Mouse (Mus musculus) testis, adult 2 months (tissue): ENCODE measurements around the gene Cryge. TPM values are rescaled to one million over a fixed set of nuclear protein-coding genes. Genes with fewer than 3 reads are reported as not detected.
A peak's percentile ranks its signal among the peaks of the same experiment; 100 is the strongest.

Experiments used
- H3K27ac ChIP-seq: fragments of 200-500 bp; 2 replicates; pipeline ENCODE4 v1.5.1; 2012; ENCODE audit warnings: low read depth, low read length; ENCODE audit not compliant: control insufficient read depth, insufficient read depth
- H3K27me3 ChIP-seq: fragments of 200-500 bp; 2 replicates; pipeline ENCODE4 v1.6.1; 2012; ENCODE audit warnings: mild to moderate bottlenecking, low read length, moderate library complexity; ENCODE audit not compliant: control insufficient read depth, insufficient read depth
- H3K36me3 ChIP-seq: fragments of 200-500 bp; 2 replicates; pipeline ENCODE4 v1.6.1; 2012; ENCODE audit warnings: mild to moderate bottlenecking, low read length; ENCODE audit not compliant: control insufficient read depth, insufficient read depth
- H3K4me1 ChIP-seq: fragments of 200-500 bp; 2 replicates; pipeline ENCODE4 v1.6.1; 2012; ENCODE audit warnings: low read length; ENCODE audit not compliant: control insufficient read depth, insufficient read depth
- H3K4me3 ChIP-seq: fragments of 200-500 bp; 2 replicates; pipeline ENCODE4 v1.5.1; 2012; ENCODE audit warnings: low read depth, mild to moderate bottlenecking, low read length, moderate library complexity, mixed read lengths; ENCODE audit not compliant: control insufficient read depth
- CTCF ChIP-seq: fragments of 200-500 bp; IDR thresholded peaks from 2 replicates; pipeline ENCODE4 v1.5.1; 2012; ENCODE audit warnings: low read depth, mild to moderate bottlenecking, inconsistent platforms, low read length, moderate library complexity; ENCODE audit not compliant: control insufficient read depth, insufficient read depth, insufficient replicate concordance
- POLR2A ChIP-seq: fragments of 200-500 bp; IDR thresholded peaks from 2 replicates; pipeline ENCODE4 v1.6.1; 2012; ENCODE audit warnings: low read depth, mild to moderate bottlenecking, inconsistent platforms, low read length, moderate library complexity; ENCODE audit not compliant: control insufficient read depth
- polyA plus RNA-seq: library from polyadenylated mRNA; depleted of rRNA; stranded (reverse); fragments of >200 nt; gene quantifications from 2 replicates; pipeline ENCODE4 v1.2.3, GENCODE M21; 2012

The Cryge gene
- polyA plus RNA-seq, 1 experiment = 1.4 TPM

DNA sequence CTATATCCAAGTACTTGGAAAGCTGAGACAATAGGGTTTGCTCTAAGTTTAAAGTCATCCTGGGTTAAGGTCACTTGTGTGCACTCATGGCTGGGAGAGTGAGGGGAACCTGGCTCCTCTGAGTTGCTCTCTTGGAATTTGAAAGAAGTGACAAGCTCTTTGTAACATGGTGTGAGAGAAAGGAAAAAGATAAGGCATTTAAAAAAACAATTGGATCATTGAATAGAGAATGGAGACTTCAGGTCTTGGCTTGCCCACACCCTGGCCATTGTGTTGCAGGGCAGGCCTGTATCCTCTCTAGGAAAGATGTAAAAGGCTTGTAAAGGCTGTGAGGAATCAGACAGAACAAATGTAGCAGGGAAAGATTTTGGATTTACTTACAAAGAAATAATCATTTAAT is 16.9 kb upstream of the Cryge start:
- H3K27ac ChIP-seq = no peak overlapping the region
- H3K36me3 ChIP-seq = no peaks in the 10 kb centered on the region
- H3K27me3 ChIP-seq = no peaks in the 10 kb centered on the region
- H3K4me3 ChIP-seq = no peak overlapping the region
- no peak for TF ChIP-seq POLR2A
- no peak for TF ChIP-seq CTCF
- H3K4me1 ChIP-seq = no peaks in the 10 kb centered on the region; the same call in 1 of the 2 replicates

DNA sequence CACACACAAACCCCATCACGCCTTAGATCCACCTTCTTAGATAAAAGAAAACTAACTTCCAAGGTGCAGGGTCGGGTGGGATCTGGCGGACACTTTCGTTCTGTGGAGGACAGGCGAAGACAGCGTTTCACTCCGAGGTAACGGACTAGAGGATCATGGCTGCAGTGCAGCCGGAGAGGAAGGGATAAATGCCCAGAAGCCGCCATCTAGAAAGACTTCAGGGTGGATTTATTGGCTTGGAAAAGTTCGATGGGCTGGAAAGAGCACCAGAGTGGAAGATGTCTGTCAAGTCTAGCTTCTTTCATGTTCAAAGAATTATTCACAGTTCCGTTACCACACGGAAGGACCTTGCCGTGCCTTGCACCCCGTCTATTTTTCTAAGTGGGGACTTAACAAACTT is 13.3 kb upstream of the Cryge start:
- Histone ChIP-seq H3K27me3 (no peaks in the 10 kb centered on the region), H3K27ac (no peak overlapping the region)

DNA sequence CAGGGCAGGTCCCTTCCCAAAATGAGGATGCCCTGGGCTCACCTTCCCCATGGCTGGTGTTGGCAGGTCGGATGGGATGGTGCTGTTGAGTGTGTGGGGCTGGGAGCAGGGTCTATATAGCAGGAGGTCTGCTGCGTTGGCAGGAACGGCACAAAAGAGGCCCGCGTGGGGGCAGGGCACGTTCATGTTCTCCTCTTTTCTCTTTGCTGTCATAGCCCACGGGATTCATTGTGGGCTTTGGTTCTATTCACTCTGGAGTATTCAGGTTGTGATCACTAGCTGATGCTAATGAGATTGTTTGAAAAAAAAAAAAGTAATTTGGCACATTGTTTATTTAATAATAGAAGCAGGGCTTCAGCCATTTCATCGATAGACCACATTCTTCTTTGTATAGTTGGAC is 12.4 kb upstream of the Cryge start, which contains the start of gene Crygd:
Gene Crygd, minus strand, starts transcription at position 101 of the 400 bp plus-strand sequence.
- Histone ChIP-seq H3K4me3 (no peak within 1 kb of the TSS), H3K36me3 (no peaks in the 10 kb centered on the region), H3K4me1 (no peaks in the 10 kb centered on the region; the same call in 1 of the 2 replicates), H3K27ac (no peak within 1 kb of the TSS), H3K27me3 (no peaks in the 10 kb centered on the region)
- TF ChIP-seq CTCF (no peak), POLR2A (no peak)

More for the DNA sequence above, 13.3 kb upstream of the Cryge start:
- TF ChIP-seq CTCF (no peak), POLR2A (no peak)
- Histone ChIP-seq H3K4me1 (no peaks in the 10 kb centered on the region; the same call in 1 of the 2 replicates), H3K4me3 (no peak overlapping the region), H3K36me3 (no peaks in the 10 kb centered on the region)

DNA sequence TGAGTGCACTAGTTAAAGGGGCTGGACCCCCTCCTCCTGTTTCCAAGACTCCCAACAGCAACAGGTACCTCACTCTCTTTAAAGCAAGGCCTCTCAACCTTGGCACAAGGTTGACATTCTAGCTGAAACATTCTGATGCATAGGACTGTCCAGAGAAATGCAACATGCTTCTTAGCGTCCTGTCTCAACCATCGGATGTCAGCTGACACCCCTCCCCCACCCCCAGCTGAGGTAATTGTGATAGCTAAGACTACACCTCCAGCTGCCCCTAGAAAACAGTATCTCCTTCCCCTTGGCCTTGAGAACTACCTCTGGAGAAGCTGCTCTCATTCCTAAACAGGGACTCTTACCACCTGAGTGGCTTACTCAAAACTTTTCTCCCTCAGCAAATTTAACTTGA is 1.2 kb upstream of the Cryge start:
- Histone ChIP-seq H3K27me3 (no peaks in the 10 kb centered on the region), H3K27ac (peak overlapping the region; percentile 64), H3K4me1 (peaks cover 11% of the 10 kb centered on the region), H3K4me3 (no peak overlapping the region), H3K36me3 (no peaks in the 10 kb centered on the region)
- TF ChIP-seq POLR2A (no peak), CTCF (no peak)

DNA sequence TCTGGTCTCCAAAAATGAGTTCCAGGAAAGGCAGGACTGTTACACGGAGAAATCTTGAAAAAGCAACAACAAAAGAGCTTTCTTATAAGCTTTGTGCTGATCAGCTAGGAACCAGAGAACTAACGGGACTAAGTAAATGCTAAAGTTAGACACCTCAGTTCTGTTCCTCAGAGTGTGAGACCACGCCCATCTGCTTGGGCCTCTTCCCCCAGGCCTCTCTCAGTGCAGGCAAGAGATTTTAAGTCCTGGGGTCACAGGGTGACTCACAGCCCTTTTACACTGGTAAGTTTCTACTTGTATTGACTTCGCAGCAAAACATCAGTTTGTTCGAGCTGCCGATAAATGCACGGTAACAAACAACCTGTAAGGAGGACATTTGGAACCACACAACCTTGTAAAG is 747 bp upstream of the Cryge start:
- TF ChIP-seq CTCF = no peak
- no peak for TF ChIP-seq POLR2A
- Histone ChIP-seq H3K36me3 (no peaks in the 10 kb centered on the region), H3K27me3 (no peaks in the 10 kb centered on the region), H3K4me3 (no peak overlapping the region), H3K4me1 (peaks cover 11% of the 10 kb centered on the region), H3K27ac (peak overlapping the region; percentile 64)

DNA sequence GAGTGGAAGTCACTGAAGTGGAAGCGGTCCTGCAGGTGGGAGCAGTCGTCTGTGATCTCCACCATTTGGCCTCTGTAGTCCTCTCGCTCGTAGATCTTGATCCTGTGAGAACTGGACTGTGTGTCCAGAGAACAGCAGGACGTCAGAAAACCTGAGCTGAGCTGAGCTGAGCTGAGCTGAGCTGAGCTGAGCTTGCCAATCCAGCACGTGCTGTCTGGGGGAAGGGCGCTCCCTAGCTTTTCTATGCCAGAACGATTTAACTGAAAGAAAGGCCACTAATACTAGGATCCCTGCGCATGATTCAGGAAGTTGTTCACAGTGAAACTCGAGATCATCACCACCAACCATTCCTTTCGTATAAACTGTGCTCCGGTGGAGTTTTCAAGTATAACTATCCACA is 2.2 kb downstream of the Cryge start:
- H3K4me3 ChIP-seq = no peak overlapping the region
- H3K4me1 ChIP-seq = peaks cover 11% of the 10 kb centered on the region
- no peak overlapping the region for H3K27ac ChIP-seq
- no peaks in the 10 kb centered on the region for H3K27me3 ChIP-seq
- TF ChIP-seq CTCF (no peak), POLR2A (no peak)
- H3K36me3 ChIP-seq = no peaks in the 10 kb centered on the region

DNA sequence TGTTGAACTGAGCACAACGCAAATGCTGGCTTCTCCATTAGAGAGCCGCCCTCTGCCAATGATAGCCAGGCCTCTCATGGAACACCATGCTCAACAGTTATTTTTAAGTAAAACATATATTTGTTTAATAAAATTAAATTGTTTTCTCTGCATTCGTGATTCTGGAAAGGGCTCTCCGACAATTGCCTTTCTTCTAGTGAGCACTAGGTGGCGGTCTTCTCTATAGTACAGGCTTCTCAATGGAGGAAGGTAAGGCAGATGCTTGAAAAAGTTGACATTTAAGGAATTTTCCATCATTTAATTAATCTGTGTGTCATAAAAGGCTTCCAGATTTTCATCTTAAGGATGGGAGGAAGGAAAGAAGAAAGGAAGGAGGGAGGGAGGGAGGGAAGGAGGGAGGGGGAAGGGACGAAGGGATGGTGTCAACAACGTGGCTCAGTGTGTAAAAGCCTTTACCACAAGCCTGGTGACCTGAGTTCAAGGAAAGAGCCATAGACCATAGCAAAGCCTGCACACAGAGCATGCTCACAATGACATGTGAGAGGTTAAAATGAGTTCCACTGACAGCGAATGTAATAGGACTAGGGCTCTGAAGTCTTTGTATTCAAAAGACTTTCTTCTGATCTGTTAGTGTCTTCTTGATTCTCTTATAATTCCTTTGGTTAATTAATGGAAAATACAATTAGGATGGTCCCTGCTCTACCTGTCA is 4.4 kb downstream of the Cryge start:
- no peak overlapping the region for H3K4me3 ChIP-seq
- no peaks in the 10 kb centered on the region for H3K36me3 ChIP-seq
- TF ChIP-seq CTCF (no peak), POLR2A (no peak)
- H3K4me1 ChIP-seq = peaks cover 7% of the 10 kb centered on the region
- no peaks in the 10 kb centered on the region for H3K27me3 ChIP-seq
- H3K27ac ChIP-seq = no peak overlapping the region
